Mouse (Mus musculus): Measurements from ENCODE around the gene 1700020N01Rik.

- TF ChIP-seq CTCF (IDR thresholded peaks at IDR 0.05; ENCODE audit: insufficient read depth, low read depth, low read length) (no peak), POLR2A (IDR thresholded peaks at IDR 0.05; ENCODE audit: insufficient read depth, low read depth, low read length) (no peak)
Measured at GRCm38 (mm10) chr10:21575806-21576378, 17.1 kb upstream of the 1700020N01Rik start.

Measured in olfactory bulb, adult 2 months (tissue).